Comparison of ENCODE assay signal across 9 mouse cellular contexts in genomic region chr17:28330232-28330546, GRCm38 (mm10). TPM values are rescaled to one million over a fixed set of nuclear protein-coding genes. Genes with fewer than 3 reads are reported as not detected.
A peak's percentile ranks its signal among the peaks of the same experiment; 100 is the strongest.
DNase-seq lines count a peak whose midpoint lies in the region; ATAC-seq and TF ChIP-seq lines count a peak whose summit lies in the region.
"Had no signal": no experiment of that assay in that cellular context is flagged by ENCODE, and none has a peak within 500 bp of the region (broad histone marks: within the 10 kb centered on the region; RNA-seq: fewer than 3 reads in every experiment).

No protein-coding gene starts in this region.

- H3K27ac ChIP-seq in heart, embryonic 15.5 days: peak overlapping the region; percentile 95
- H3K27ac ChIP-seq in brown adipose tissue, adult 24 weeks (replicated peaks; ENCODE audit: low read depth, low read length): no peak overlapping the region
- no peak overlapping the region for H3K27ac ChIP-seq in hindbrain, postnatal 0 days
- no peak overlapping the region for H3K27ac ChIP-seq in midbrain, embryonic 15.5 days

- TF ChIP-seq CTCF in hindbrain, postnatal 0 days (IDR thresholded peaks at IDR 0.05; ENCODE audit: low read depth): no peak

- DNase-seq in heart, postnatal 14 days: no peak
- no peak for DNase-seq in hindbrain, postnatal 0 days (ENCODE audit: low spot score)
- no peak for DNase-seq in layer of hippocampus, postnatal 36 days
- no peak for DNase-seq in layer of hippocampus, postnatal 10 days (ENCODE audit: low spot score in 2 of 2)
- DNase-seq: heart, postnatal 36 days had no signal

- H3K36me3 ChIP-seq in heart, embryonic 15.5 days: peaks cover 30% of the 10 kb centered on the region
- H3K36me3 ChIP-seq in hindbrain, postnatal 0 days (ENCODE audit: insufficient read depth, low read length): peaks cover 15% of the 10 kb centered on the region
- H3K36me3 ChIP-seq in midbrain, embryonic 15.5 days (replicated peaks): peaks cover 10% of the 10 kb centered on the region

- no peaks in the 10 kb centered on the region for H3K27me3 ChIP-seq in heart, embryonic 15.5 days
- no peaks in the 10 kb centered on the region for H3K27me3 ChIP-seq in hindbrain, postnatal 0 days (ENCODE audit: insufficient read depth, low read length)
- H3K27me3 ChIP-seq in midbrain, embryonic 15.5 days (replicated peaks): no peaks in the 10 kb centered on the region

- ATAC-seq in heart, embryonic 15.5 days (replicated peaks; ENCODE audit: insufficient number of reproducible peaks, insufficient read depth, low FRiP score, low read depth): no peak
- ATAC-seq in hindbrain, postnatal 0 days: no peak
- ATAC-seq in midbrain, embryonic 15.5 days (replicated peaks): no peak
- ATAC-seq in erythroid progenitor cell, adult 5-6 weeks (replicated peaks; ENCODE audit: low FRiP score, poor library complexity, severe bottlenecking): no peak

- intact Hi-C loops in heart, postnatal 14 days (cut with DNase I): no loop called here

- H3K4me2 ChIP-seq in heart, embryonic 15.5 days: peak overlapping the region; percentile 89
- H3K4me2 ChIP-seq in hindbrain, postnatal 0 days (ENCODE audit: low read depth, low read length): peak overlapping the region; percentile 88
- peak overlapping the region; percentile 95 for H3K4me2 ChIP-seq in midbrain, embryonic 15.5 days

- H3K9me3 ChIP-seq in heart, embryonic 15.5 days (replicated peaks): no peaks in the 10 kb centered on the region
- no peaks in the 10 kb centered on the region for H3K9me3 ChIP-seq in hindbrain, postnatal 0 days (ENCODE audit: low read length)
- H3K9me3 ChIP-seq in midbrain, embryonic 15.5 days: no peaks in the 10 kb centered on the region

- peak overlapping the region; percentile 92 for H3K4me3 ChIP-seq in heart, embryonic 15.5 days
- peak overlapping the region; percentile 71; the same call in 1 of the 2 replicates for H3K4me3 ChIP-seq in brown adipose tissue, adult 24 weeks (ENCODE audit: insufficient read depth, low read depth, low read length)
- H3K4me3 ChIP-seq in hindbrain, postnatal 0 days (ENCODE audit: low read length): peak overlapping the region; percentile 67
- H3K4me3 ChIP-seq in midbrain, embryonic 15.5 days: 0 out of 2 replicates have a peak overlapping the region, but pooled peaks have one; percentile 69

- H3K9ac ChIP-seq in heart, embryonic 15.5 days: peak overlapping the region; percentile 100
- no peak overlapping the region; the same call in 1 of the 2 replicates for H3K9ac ChIP-seq in hindbrain, postnatal 0 days (replicated peaks; ENCODE audit: low read length)
- peak overlapping the region; percentile 97 for H3K9ac ChIP-seq in midbrain, embryonic 15.5 days

- WGBS in heart, embryonic 15.5 days: 30% methylated on average over 2 of the region's 2 CpGs
- 49% methylated on average over 2 of the region's 2 CpGs for WGBS in hindbrain, postnatal 0 days
- WGBS in midbrain, embryonic 15.5 days: 48% methylated on average over 2 of the region's 2 CpGs

- H3K4me1 ChIP-seq in heart, embryonic 15.5 days (replicated peaks): peaks cover 54% of the 10 kb centered on the region
- H3K4me1 ChIP-seq in brown adipose tissue, adult 24 weeks (ENCODE audit: control insufficient read depth, insufficient read depth, insufficient read length, low read length): no peaks in the 10 kb centered on the region
- peaks cover 17% of the 10 kb centered on the region for H3K4me1 ChIP-seq in hindbrain, postnatal 0 days (ENCODE audit: insufficient read depth, low read length)
- peaks cover 29% of the 10 kb centered on the region for H3K4me1 ChIP-seq in midbrain, embryonic 15.5 days

RNA-seq across cellular contexts. Expression of gene Rpl10a, which starts 1.9 kb away (rescaled TPM):
- 305 and 312 TPM in 2 replicates for polyA plus RNA-seq in heart, embryonic 15.5 days (2015; fragmentation: Nextera tagmentation; extraction: Ambion mirVana)
- total RNA-seq in heart, postnatal 14 days (2021): 100 to 1,000 TPM; 411 to 471 TPM
- 196 and 332 TPM in 2 replicates for polyA plus RNA-seq in brown adipose tissue, adult 24 weeks (2012; ENCODE audit: insufficient read depth, insufficient read length, missing spikeins)
- total RNA-seq in hindbrain, postnatal 0 days (2014; rRNA removed): 699 and 1,071 TPM in 2 replicates
- 337 and 355 TPM in 2 replicates for polyA plus RNA-seq in hindbrain, postnatal 0 days (2015; fragmentation: Nextera tagmentation; extraction: Ambion mirVana)
- 307 and 313 TPM in 2 replicates for polyA plus RNA-seq in midbrain, embryonic 15.5 days (2015; fragmentation: Nextera tagmentation; extraction: Ambion mirVana)
- total RNA-seq in layer of hippocampus, postnatal 36 days (2021): 100 to 1,000 TPM; 342 TPM
- total RNA-seq in layer of hippocampus, postnatal 10 days (2021): 100 to 1,000 TPM; 503 to 535 TPM
- total RNA-seq in erythroid progenitor cell, adult 5-6 weeks (2015; ENCODE audit: low replicate concordance): 515 and 750 TPM in 2 replicates
- 184 and 203 TPM in 2 replicates for total RNA-seq in erythroid progenitor cell, adult 5-6 weeks (2017; ENCODE audit: low replicate concordance)

RNA-seq across cellular contexts. Expression of gene Fance, which starts 16.9 kb away (rescaled TPM):
- 18.8 and 25.3 TPM in 2 replicates for polyA plus RNA-seq in heart, embryonic 15.5 days (2015; fragmentation: Nextera tagmentation; extraction: Ambion mirVana)
- total RNA-seq in heart, postnatal 14 days (2021): 10 to 100 TPM; 12.8 to 14.2 TPM
- polyA plus RNA-seq in brown adipose tissue, adult 24 weeks (2012; ENCODE audit: insufficient read depth, insufficient read length, missing spikeins): 5.0 and 9.9 TPM in 2 replicates
- 38.7 and 46.5 TPM in 2 replicates for total RNA-seq in hindbrain, postnatal 0 days (2014; rRNA removed)
- polyA plus RNA-seq in hindbrain, postnatal 0 days (2015; fragmentation: Nextera tagmentation; extraction: Ambion mirVana): 23.6 and 27.2 TPM in 2 replicates
- polyA plus RNA-seq in midbrain, embryonic 15.5 days (2015; fragmentation: Nextera tagmentation; extraction: Ambion mirVana): 27.8 and 28.5 TPM in 2 replicates
- 10 to 100 TPM; 25.2 to 27.9 TPM for total RNA-seq in layer of hippocampus, postnatal 36 days (2021)
- 10 to 100 TPM; 26.0 to 36.2 TPM for total RNA-seq in layer of hippocampus, postnatal 10 days (2021)
- total RNA-seq in erythroid progenitor cell, adult 5-6 weeks (2015; ENCODE audit: low replicate concordance): 9.7 and 10.5 TPM in 2 replicates
- total RNA-seq in erythroid progenitor cell, adult 5-6 weeks (2017; ENCODE audit: low replicate concordance): 0.76 and 9.8 TPM in 2 replicates

RNA-seq across cellular contexts. Expression of gene Tead3, which starts 20.4 kb away (rescaled TPM):
- polyA plus RNA-seq in heart, embryonic 15.5 days (2015; fragmentation: Nextera tagmentation; extraction: Ambion mirVana): 5.3 and 6.6 TPM in 2 replicates
- 10 to 100 TPM; 12.3 to 19.2 TPM for total RNA-seq in heart, postnatal 14 days (2021)
- 3.6 and 4.6 TPM in 2 replicates for polyA plus RNA-seq in brown adipose tissue, adult 24 weeks (2012; ENCODE audit: insufficient read depth, insufficient read length, missing spikeins)
- total RNA-seq in hindbrain, postnatal 0 days (2014; rRNA removed): 6.5 and 9.4 TPM in 2 replicates
- polyA plus RNA-seq in hindbrain, postnatal 0 days (2015; fragmentation: Nextera tagmentation; extraction: Ambion mirVana): 1.3 and 1.7 TPM in 2 replicates
- polyA plus RNA-seq in midbrain, embryonic 15.5 days (2015; fragmentation: Nextera tagmentation; extraction: Ambion mirVana): 1.4 and 2.1 TPM in 2 replicates
- total RNA-seq in layer of hippocampus, postnatal 36 days (2021): 1 to 10 TPM; 1.7 to 3.7 TPM
- total RNA-seq in layer of hippocampus, postnatal 10 days (2021): 1 to 10 TPM; 5.6 to 6.1 TPM
- not detected in 2 replicates for total RNA-seq in erythroid progenitor cell, adult 5-6 weeks (2015; ENCODE audit: low replicate concordance)
- total RNA-seq in erythroid progenitor cell, adult 5-6 weeks (2017; ENCODE audit: low replicate concordance): not detected in 2 replicates

RNA-seq across cellular contexts. Expression of gene Tulp1, which starts 34.8 kb away (rescaled TPM):
- 2.6 and 4.3 TPM in 2 replicates for polyA plus RNA-seq in heart, embryonic 15.5 days (2015; fragmentation: Nextera tagmentation; extraction: Ambion mirVana)
- under 1 TPM; 0.41 TPM for total RNA-seq in heart, postnatal 14 days (2021)
- not detected in 2 replicates for polyA plus RNA-seq in brown adipose tissue, adult 24 weeks (2012; ENCODE audit: insufficient read depth, insufficient read length, missing spikeins)
- 1.4 TPM in 1 of 2 replicates, not detected in the other for total RNA-seq in hindbrain, postnatal 0 days (2014; rRNA removed)
- 1.8 and 2.0 TPM in 2 replicates for polyA plus RNA-seq in hindbrain, postnatal 0 days (2015; fragmentation: Nextera tagmentation; extraction: Ambion mirVana)
- polyA plus RNA-seq in midbrain, embryonic 15.5 days (2015; fragmentation: Nextera tagmentation; extraction: Ambion mirVana): 1.3 and 1.9 TPM in 2 replicates
- total RNA-seq in layer of hippocampus, postnatal 36 days (2021): not detected
- under 1 TPM in 1 of 2 experiments, not detected in 1; 0.41 TPM for total RNA-seq in layer of hippocampus, postnatal 10 days (2021)
- not detected in 2 replicates for total RNA-seq in erythroid progenitor cell, adult 5-6 weeks (2015; ENCODE audit: low replicate concordance)
- total RNA-seq in erythroid progenitor cell, adult 5-6 weeks (2017; ENCODE audit: low replicate concordance): not detected in 2 replicates
- total RNA-seq: heart, postnatal 36 days had no signal
